Mouse (Mus musculus): ENCODE measurements around the gene Rarg.
"Not testable (repeated sequence)": the region's sequence is repeated elsewhere in the genome, so short reads cannot be mapped to it uniquely, and the experiment has no call there.

DNA sequence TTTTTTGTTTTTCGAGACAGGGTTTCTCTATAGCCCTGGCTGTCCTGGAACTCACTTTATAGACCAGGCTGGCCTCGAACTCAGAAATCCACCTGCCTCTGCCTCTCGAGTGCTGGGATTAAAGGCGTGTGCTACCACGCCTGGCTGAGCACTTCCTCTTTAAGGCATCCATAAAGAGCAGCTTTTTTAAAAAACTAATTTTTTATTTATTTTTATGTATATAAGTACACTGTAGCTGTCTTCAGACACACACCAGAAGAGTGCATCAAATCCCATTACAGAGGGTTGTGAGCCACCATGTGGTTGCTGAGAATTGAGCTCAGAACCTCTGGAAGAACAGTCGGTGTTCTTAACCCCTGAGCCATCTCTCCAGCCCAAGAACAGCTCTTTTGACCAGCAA lies 31.7 kb downstream of the Rarg start:
- TF ChIP-seq POLR2A (IDR thresholded peaks at IDR 0.05; ENCODE audit: control insufficient read depth in 1 of 2, insufficient read depth in 1 of 2, low read depth in 1 of 2, low read length in 2 of 2, poor library complexity in 1 of 2); CTCF (IDR thresholded peaks at IDR 0.05 in 2 of 3, conservative IDR thresholded peaks at IDR 0.05 in 1 of 3; ENCODE audit: control insufficient read depth in 1 of 3, insufficient read depth in 1 of 3, low read depth in 2 of 3, low read length in 3 of 3, poor library complexity in 1 of 3, severe bottlenecking in 1 of 3); TAL1 (IDR thresholded peaks at IDR 0.05; ENCODE audit: low read length); ZKSCAN1 (IDR thresholded peaks at IDR 0.05; ENCODE audit: low read depth, low read length); RAD21 (IDR thresholded peaks at IDR 0.05; ENCODE audit: low read depth, low read length); NELFE (IDR thresholded peaks at IDR 0.05; ENCODE audit: low read depth, low read length); MAX (IDR thresholded peaks at IDR 0.05; ENCODE audit: low read length); KAT2A (conservative IDR thresholded peaks at IDR 0.05; ENCODE audit: low read depth, low read length); EP300 (IDR thresholded peaks at IDR 0.05; ENCODE audit: low read depth in 1 of 2, low read length in 2 of 2); ETS1 (IDR thresholded peaks at IDR 0.05; ENCODE audit: low read depth, low read length); GABPA (IDR thresholded peaks at IDR 0.05; ENCODE audit: low read depth, low read length); HCFC1 (IDR thresholded peaks at IDR 0.05; ENCODE audit: low read depth, low read length); TCF12 (IDR thresholded peaks at IDR 0.05; ENCODE audit: low read depth, low read length): not testable (repeated sequence)

All from MEL (cell line).